Mouse (Mus musculus): ENCODE measurements around the gene Lyg1. TPM values are rescaled to one million over a fixed set of nuclear protein-coding genes. Genes with fewer than 3 reads are reported as not detected.

Lyg1 gene
- total RNA-seq, 1 experiment = not detected

DNA sequence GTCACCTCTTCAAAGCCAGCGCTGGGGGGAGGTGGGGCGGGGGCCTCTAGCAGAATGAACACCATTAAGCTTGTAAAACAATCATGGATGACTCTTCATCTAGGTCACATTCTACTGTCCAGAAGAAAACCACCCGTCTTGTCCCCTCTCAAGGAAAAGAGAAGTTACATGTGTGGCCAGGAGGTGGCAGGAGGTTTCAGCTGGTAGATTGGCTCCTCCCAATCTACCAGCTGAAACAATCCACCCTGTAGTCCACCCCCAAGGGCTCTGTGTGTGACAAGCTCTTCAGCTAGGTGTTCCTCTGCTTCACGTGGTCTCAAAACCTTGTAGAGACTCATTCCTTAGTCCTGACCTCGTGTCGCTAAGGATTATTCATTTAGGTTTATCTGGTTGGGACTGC is 54.4 kb downstream of the Lyg1 start:
- TF ChIP-seq HCFC1 (IDR thresholded peaks at IDR 0.05; ENCODE audit: borderline replicate concordance, insufficient read depth, low read length) (no peak), ZC3H11A (IDR thresholded peaks at IDR 0.05; ENCODE audit: borderline replicate concordance, low read depth, low read length) (no peak)
- Histone ChIP-seq H3K4me3 (ENCODE audit: insufficient read depth in 1 of 2, low read depth in 1 of 2, low read length in 2 of 2, poor library complexity in 1 of 2, severe bottlenecking in 1 of 2) (no peak overlapping the region), H3K9ac (ENCODE audit: insufficient read depth, low read depth, low read length, poor library complexity, severe bottlenecking) (no peak overlapping the region), H3K4me1 (ENCODE audit: control insufficient read depth in 2 of 2, insufficient read depth in 2 of 2, low read length in 2 of 2, poor library complexity in 1 of 2) (0 out of 4 replicates have a peak, but pooled peaks cover 0 to 2% of the 10 kb centered on the region in 2 experiments), H3K27ac (ENCODE audit: insufficient read depth, low read depth, low read length, poor library complexity, severe bottlenecking) (no peak overlapping the region), H3K9me3 (ENCODE audit: control insufficient read depth, insufficient read depth, low read depth, low read length) (no peaks in the 10 kb centered on the region), H3K36me3 (ENCODE audit: control insufficient read depth, insufficient read depth, low read length, poor library complexity, severe bottlenecking) (peaks cover 4% of the 10 kb centered on the region)
- no peak for DNase-seq (ENCODE audit: low read depth, low spot score)
- in situ Hi-C loops (cut with MboI; ENCODE audit: low sequenced_read_pairs in 2 of 2, unreplicated experiment in 2 of 2) = no loop called here

DNA sequence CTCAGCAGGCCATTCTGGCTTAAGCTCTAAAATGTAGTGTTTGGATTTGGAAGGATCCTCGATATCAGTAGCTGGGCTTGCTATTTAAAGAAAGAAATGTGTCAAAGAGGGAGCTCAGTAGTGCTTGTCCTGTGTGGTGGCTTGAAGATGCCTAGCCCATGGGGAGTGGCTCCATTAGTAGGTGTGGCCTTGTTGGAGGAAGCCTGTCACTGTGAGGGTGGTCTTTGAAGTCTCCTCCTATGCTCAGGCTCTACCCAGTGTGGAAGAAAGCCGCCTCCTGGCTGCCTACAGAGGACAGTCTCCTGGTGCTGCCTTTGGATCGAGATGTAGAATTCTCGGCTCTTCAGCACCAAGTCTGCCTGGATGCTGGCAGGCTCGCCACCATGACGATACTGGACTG is 57.3 kb downstream of the Lyg1 start:
- Histone ChIP-seq H3K9me3 (ENCODE audit: control insufficient read depth, insufficient read depth, low read depth, low read length) (no peaks in the 10 kb centered on the region), H3K9ac (ENCODE audit: insufficient read depth, low read depth, low read length, poor library complexity, severe bottlenecking) (no peak overlapping the region), H3K4me3 (ENCODE audit: insufficient read depth in 1 of 2, low read depth in 1 of 2, low read length in 2 of 2, poor library complexity in 1 of 2, severe bottlenecking in 1 of 2) (no peak overlapping the region), H3K27ac (ENCODE audit: insufficient read depth, low read depth, low read length, poor library complexity, severe bottlenecking) (no peak overlapping the region), H3K4me1 (ENCODE audit: control insufficient read depth in 2 of 2, insufficient read depth in 2 of 2, low read length in 2 of 2, poor library complexity in 1 of 2) (0 out of 4 replicates have a peak, but pooled peaks cover 0 to 2% of the 10 kb centered on the region in 2 experiments), H3K36me3 (ENCODE audit: control insufficient read depth, insufficient read depth, low read length, poor library complexity, severe bottlenecking) (peaks cover 9% of the 10 kb centered on the region)
- in situ Hi-C loops (cut with MboI; ENCODE audit: low sequenced_read_pairs in 2 of 2, unreplicated experiment in 2 of 2) = no loop called here
- no peak for DNase-seq (ENCODE audit: low read depth, low spot score)
- no peak for TF ChIP-seq MAFK (IDR thresholded peaks at IDR 0.05; ENCODE audit: insufficient read depth, low read depth, low read length)
- TF ChIP-seq ZNF384 (IDR thresholded peaks at IDR 0.05; ENCODE audit: low read depth, low read length) = no peak
- TF ChIP-seq CHD2 (IDR thresholded peaks at IDR 0.05; ENCODE audit: low read depth, low read length) = no peak
- TF ChIP-seq HCFC1 (IDR thresholded peaks at IDR 0.05; ENCODE audit: borderline replicate concordance, insufficient read depth, low read length) = no peak
- TF ChIP-seq ZC3H11A (IDR thresholded peaks at IDR 0.05; ENCODE audit: borderline replicate concordance, low read depth, low read length) = no peak

DNA sequence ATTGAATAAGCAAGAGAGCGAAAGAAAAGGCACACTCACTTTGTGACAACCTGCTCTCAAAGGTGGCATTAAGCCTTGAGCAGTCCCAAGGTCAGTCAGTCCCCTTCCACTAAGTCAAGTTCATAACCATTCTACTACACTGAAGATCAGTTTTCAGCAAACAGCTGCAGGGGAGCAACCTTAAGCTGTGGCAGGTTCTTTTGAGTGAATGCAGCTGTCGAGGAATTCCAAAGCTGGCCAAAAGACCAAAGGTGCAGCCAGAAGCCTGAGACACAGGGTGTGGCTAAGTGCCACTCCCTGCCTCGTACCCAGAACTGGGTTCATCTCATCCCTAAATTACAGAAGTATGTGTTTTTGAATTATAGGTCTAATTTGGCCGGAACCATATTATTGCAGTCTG is 57.7 kb downstream of the Lyg1 start:
- peaks cover 10% of the 10 kb centered on the region for H3K36me3 ChIP-seq (ENCODE audit: control insufficient read depth, insufficient read depth, low read length, poor library complexity, severe bottlenecking)
- in situ Hi-C loops (cut with MboI; ENCODE audit: low sequenced_read_pairs in 2 of 2, unreplicated experiment in 2 of 2) = no loop called here

More for the DNA sequence above, 57.7 kb downstream of the Lyg1 start:
- 0 out of 4 replicates have a peak, but pooled peaks cover 0 to 2% of the 10 kb centered on the region in 2 experiments for H3K4me1 ChIP-seq (ENCODE audit: control insufficient read depth in 2 of 2, insufficient read depth in 2 of 2, low read length in 2 of 2, poor library complexity in 1 of 2)
- no peak for DNase-seq (ENCODE audit: low read depth, low spot score)
- H3K9me3 ChIP-seq (ENCODE audit: control insufficient read depth, insufficient read depth, low read depth, low read length) = no peaks in the 10 kb centered on the region
- H3K27ac ChIP-seq (ENCODE audit: insufficient read depth, low read depth, low read length, poor library complexity, severe bottlenecking) = no peak overlapping the region
- H3K9ac ChIP-seq (ENCODE audit: insufficient read depth, low read depth, low read length, poor library complexity, severe bottlenecking) = no peak overlapping the region
- TF ChIP-seq ZNF384 (IDR thresholded peaks at IDR 0.05; ENCODE audit: low read depth, low read length) = no peak
- TF ChIP-seq HCFC1 (IDR thresholded peaks at IDR 0.05; ENCODE audit: borderline replicate concordance, insufficient read depth, low read length) = no peak
- no peak for TF ChIP-seq CHD2 (IDR thresholded peaks at IDR 0.05; ENCODE audit: low read depth, low read length)
- TF ChIP-seq MAFK (IDR thresholded peaks at IDR 0.05; ENCODE audit: insufficient read depth, low read depth, low read length) = no peak
- TF ChIP-seq ZC3H11A (IDR thresholded peaks at IDR 0.05; ENCODE audit: borderline replicate concordance, low read depth, low read length) = no peak
- no peak overlapping the region for H3K4me3 ChIP-seq (ENCODE audit: insufficient read depth in 1 of 2, low read depth in 1 of 2, low read length in 2 of 2, poor library complexity in 1 of 2, severe bottlenecking in 1 of 2)

Other genes starting within 250 kb of the Lyg1 start
- 0.58 and 0.67 TPM in 2 replicates for gene 2010300C02Rik, start 237.7 kb downstream of the Lyg1 start, total RNA-seq (2012; rRNA removed)
- gene Tsga10, start 91.3 kb downstream of the Lyg1 start, total RNA-seq (2012; rRNA removed) = 1.7 and 2.6 TPM in 2 replicates
- 6.0 and 6.1 TPM in 2 replicates for gene Lipt1, start 86.0 kb downstream of the Lyg1 start, total RNA-seq (2012; rRNA removed)
- 17.7 and 21.0 TPM in 2 replicates for gene Mitd1, start 67.3 kb downstream of the Lyg1 start, total RNA-seq (2012; rRNA removed)
- 97.0 and 127 TPM in 2 replicates for gene Mrpl30, start 67.3 kb downstream of the Lyg1 start, total RNA-seq (2012; rRNA removed)
- not detected in 2 replicates for gene Lyg2, start 41.3 kb downstream of the Lyg1 start, total RNA-seq (2012; rRNA removed)
- gene Txndc9, start 40.1 kb upstream of the Lyg1 start, total RNA-seq (2012; rRNA removed) = 42.4 and 71.2 TPM in 2 replicates
- gene Eif5b, start 40.3 kb upstream of the Lyg1 start, total RNA-seq (2012; rRNA removed) = 28.8 and 30.6 TPM in 2 replicates
- gene Rev1, start 172.0 kb upstream of the Lyg1 start, total RNA-seq (2012; rRNA removed) = 58.0 and 82.7 TPM in 2 replicates